Mouse (Mus musculus): ENCODE measurements around the gene Lhfp. TPM values are rescaled to one million over a fixed set of nuclear protein-coding genes. Genes with fewer than 3 reads are reported as not detected.

The Lhfp gene
- polyA plus RNA-seq, 1 experiment, result 12.1 TPM

GRCm38 (mm10) chr3:53151607-53152006 is 110.3 kb downstream of the Lhfp start:
- TF ChIP-seq CTCF (IDR thresholded peaks at IDR 0.05; ENCODE audit: low read depth, low read length), result no peak
- TF ChIP-seq EP300 (IDR thresholded peaks at IDR 0.05; ENCODE audit: insufficient read depth, low read depth, low read length), result no peak
- no peak for TF ChIP-seq POLR2A (IDR thresholded peaks at IDR 0.05; ENCODE audit: insufficient read depth, low read length)
- H3K27ac ChIP-seq (ENCODE audit: insufficient read depth, low read length), result no peak overlapping the region

GRCm38 (mm10) chr3:53161963-53162362 is 120.6 kb downstream of the Lhfp start:
- Histone ChIP-seq H3K9me3 (replicated peaks; ENCODE audit: control insufficient read depth, insufficient read depth, low read length, poor library complexity, severe bottlenecking) (no peaks in the 10 kb centered on the region), H3K4me1 (ENCODE audit: control insufficient read depth, insufficient read depth, low read length) (no peaks in the 10 kb centered on the region), H3K27me3 (ENCODE audit: control insufficient read depth, insufficient read depth, low read length, poor library complexity, severe bottlenecking) (no peaks in the 10 kb centered on the region), H3K4me3 (ENCODE audit: low read depth, low read length) (no peak overlapping the region), H3K9ac (ENCODE audit: low read depth, poor library complexity, severe bottlenecking) (no peak overlapping the region), H3K27ac (ENCODE audit: insufficient read depth, low read length) (no peak overlapping the region), H3K36me3 (ENCODE audit: control insufficient read depth, insufficient read depth, low read length, poor library complexity, severe bottlenecking) (no peaks in the 10 kb centered on the region)
- TF ChIP-seq EP300 (IDR thresholded peaks at IDR 0.05; ENCODE audit: insufficient read depth, low read depth, low read length), result no peak
- TF ChIP-seq POLR2A (IDR thresholded peaks at IDR 0.05; ENCODE audit: insufficient read depth, low read length), result no peak
- TF ChIP-seq CTCF (IDR thresholded peaks at IDR 0.05; ENCODE audit: low read depth, low read length), result no peak

More at GRCm38 (mm10) chr3:53151607-53152006, 110.3 kb downstream of the Lhfp start:
- H3K9me3 ChIP-seq (replicated peaks; ENCODE audit: control insufficient read depth, insufficient read depth, low read length, poor library complexity, severe bottlenecking), result peaks cover 4% of the 10 kb centered on the region; the same call in 1 of the 2 replicates
- H3K4me1 ChIP-seq (ENCODE audit: control insufficient read depth, insufficient read depth, low read length), result no peaks in the 10 kb centered on the region
- no peaks in the 10 kb centered on the region; the same call in 1 of the 2 replicates for H3K27me3 ChIP-seq (ENCODE audit: control insufficient read depth, insufficient read depth, low read length, poor library complexity, severe bottlenecking)
- H3K9ac ChIP-seq (ENCODE audit: low read depth, poor library complexity, severe bottlenecking), result no peak overlapping the region
- H3K36me3 ChIP-seq (ENCODE audit: control insufficient read depth, insufficient read depth, low read length, poor library complexity, severe bottlenecking), result no peaks in the 10 kb centered on the region
- no peak overlapping the region for H3K4me3 ChIP-seq (ENCODE audit: low read depth, low read length)

DNA sequence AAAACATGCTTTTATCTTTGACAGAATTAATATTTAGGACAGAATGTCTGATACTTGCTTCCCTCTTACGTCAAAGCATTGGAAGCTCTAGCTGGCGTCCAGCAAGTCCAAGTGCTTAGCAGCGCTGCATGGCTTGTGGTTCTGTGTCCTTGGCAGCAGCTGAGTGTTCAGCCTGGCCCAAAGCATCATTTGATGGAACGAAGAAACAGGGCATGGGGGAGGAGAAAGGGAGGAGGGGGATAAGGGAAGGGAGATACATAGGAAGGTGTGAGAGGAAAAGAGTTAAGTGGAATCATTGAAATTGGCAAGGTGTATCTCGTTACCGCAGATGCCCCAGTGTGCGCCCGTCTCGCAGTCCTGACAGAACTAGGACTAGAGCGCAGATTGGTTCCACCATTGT is 124.0 kb downstream of the Lhfp start:
- TF ChIP-seq EP300 (IDR thresholded peaks at IDR 0.05; ENCODE audit: insufficient read depth, low read depth, low read length) (no peak), POLR2A (IDR thresholded peaks at IDR 0.05; ENCODE audit: insufficient read depth, low read length) (no peak), CTCF (IDR thresholded peaks at IDR 0.05; ENCODE audit: low read depth, low read length) (no peak)
- Histone ChIP-seq H3K27ac (ENCODE audit: insufficient read depth, low read length) (no peak overlapping the region), H3K27me3 (ENCODE audit: control insufficient read depth, insufficient read depth, low read length, poor library complexity, severe bottlenecking) (no peaks in the 10 kb centered on the region), H3K9ac (ENCODE audit: low read depth, poor library complexity, severe bottlenecking) (no peak overlapping the region), H3K4me1 (ENCODE audit: control insufficient read depth, insufficient read depth, low read length) (no peaks in the 10 kb centered on the region), H3K36me3 (ENCODE audit: control insufficient read depth, insufficient read depth, low read length, poor library complexity, severe bottlenecking) (no peaks in the 10 kb centered on the region), H3K9me3 (replicated peaks; ENCODE audit: control insufficient read depth, insufficient read depth, low read length, poor library complexity, severe bottlenecking) (no peaks in the 10 kb centered on the region), H3K4me3 (ENCODE audit: low read depth, low read length) (no peak overlapping the region)

GRCm38 (mm10) chr3:53166001-53166400 is 124.7 kb downstream of the Lhfp start:
- H3K9me3 ChIP-seq (replicated peaks; ENCODE audit: control insufficient read depth, insufficient read depth, low read length, poor library complexity, severe bottlenecking), result no peaks in the 10 kb centered on the region
- TF ChIP-seq CTCF (IDR thresholded peaks at IDR 0.05; ENCODE audit: low read depth, low read length) (no peak), POLR2A (IDR thresholded peaks at IDR 0.05; ENCODE audit: insufficient read depth, low read length) (no peak)
- H3K4me3 ChIP-seq (ENCODE audit: low read depth, low read length), result no peak overlapping the region
- no peak overlapping the region for H3K27ac ChIP-seq (ENCODE audit: insufficient read depth, low read length)
- H3K36me3 ChIP-seq (ENCODE audit: control insufficient read depth, insufficient read depth, low read length, poor library complexity, severe bottlenecking), result no peaks in the 10 kb centered on the region
- no peaks in the 10 kb centered on the region for H3K27me3 ChIP-seq (ENCODE audit: control insufficient read depth, insufficient read depth, low read length, poor library complexity, severe bottlenecking)
- H3K4me1 ChIP-seq (ENCODE audit: control insufficient read depth, insufficient read depth, low read length), result no peaks in the 10 kb centered on the region
- no peak overlapping the region for H3K9ac ChIP-seq (ENCODE audit: low read depth, poor library complexity, severe bottlenecking)

- Histone ChIP-seq H3K36me3 (ENCODE audit: control insufficient read depth, insufficient read depth, low read length, poor library complexity, severe bottlenecking) (no peaks in the 10 kb centered on the region), H3K4me3 (ENCODE audit: low read depth, low read length) (no peak overlapping the region), H3K4me1 (ENCODE audit: control insufficient read depth, insufficient read depth, low read length) (no peaks in the 10 kb centered on the region), H3K9me3 (replicated peaks; ENCODE audit: control insufficient read depth, insufficient read depth, low read length, poor library complexity, severe bottlenecking) (no peaks in the 10 kb centered on the region), H3K27ac (ENCODE audit: insufficient read depth, low read length) (no peak overlapping the region), H3K9ac (ENCODE audit: low read depth, poor library complexity, severe bottlenecking) (no peak overlapping the region), H3K27me3 (ENCODE audit: control insufficient read depth, insufficient read depth, low read length, poor library complexity, severe bottlenecking) (no peaks in the 10 kb centered on the region)
- TF ChIP-seq CTCF (IDR thresholded peaks at IDR 0.05; ENCODE audit: low read depth, low read length) (no peak), POLR2A (IDR thresholded peaks at IDR 0.05; ENCODE audit: insufficient read depth, low read length) (no peak), EP300 (IDR thresholded peaks at IDR 0.05; ENCODE audit: insufficient read depth, low read depth, low read length) (no peak)
Observed at GRCm38 (mm10) chr3:53169486-53169885, 128.2 kb downstream of the Lhfp start.

GRCm38 (mm10) chr3:53173310-53174063 is 132.2 kb downstream of the Lhfp start:
- Histone ChIP-seq H3K4me3 (ENCODE audit: low read depth, low read length) (no peak overlapping the region), H3K9me3 (replicated peaks; ENCODE audit: control insufficient read depth, insufficient read depth, low read length, poor library complexity, severe bottlenecking) (no peaks in the 10 kb centered on the region), H3K9ac (ENCODE audit: low read depth, poor library complexity, severe bottlenecking) (no peak overlapping the region), H3K27ac (ENCODE audit: insufficient read depth, low read length) (no peak overlapping the region), H3K27me3 (ENCODE audit: control insufficient read depth, insufficient read depth, low read length, poor library complexity, severe bottlenecking) (no peaks in the 10 kb centered on the region), H3K36me3 (ENCODE audit: control insufficient read depth, insufficient read depth, low read length, poor library complexity, severe bottlenecking) (no peaks in the 10 kb centered on the region), H3K4me1 (ENCODE audit: control insufficient read depth, insufficient read depth, low read length) (no peaks in the 10 kb centered on the region)
- TF ChIP-seq EP300 (IDR thresholded peaks at IDR 0.05; ENCODE audit: insufficient read depth, low read depth, low read length) (no peak), CTCF (IDR thresholded peaks at IDR 0.05; ENCODE audit: low read depth, low read length) (no peak), POLR2A (IDR thresholded peaks at IDR 0.05; ENCODE audit: insufficient read depth, low read length) (no peak)

All from ES-Bruce4 (cell line).